Mouse (Mus musculus): ENCODE measurements at regions not wholly inside any gene's neighbourhood (a gene's known extent, or its start where the extent isn't known, plus 50 kb on each side); places are given as distances from the start of the nearest gene placed in this dataset.
A peak's percentile ranks its signal among the peaks of the same experiment; 100 is the strongest.

GRCm38 (mm10) chr13:118849541-118849940, 179.9 kb downstream of the Fgf10 start:
- DNase-seq, result no peak

GRCm38 (mm10) chr13:118850708-118851107, 181.1 kb downstream of the Fgf10 start:
- no peak for DNase-seq

GRCm38 (mm10) chr13:118886339-118886810, 216.8 kb downstream of the Fgf10 start:
- DNase-seq, result peak in 1 of 2 experiments; percentile 1

- DNase-seq, result no peak
Observed at GRCm38 (mm10) chr13:118895079-118895478, 225.5 kb downstream of the Fgf10 start.

- DNase-seq, result no peak
Observed at GRCm38 (mm10) chr13:118901950-118902349, 232.4 kb downstream of the Fgf10 start.

GRCm38 (mm10) chr13:118910351-118910750, 240.8 kb downstream of the Fgf10 start:
- DNase-seq, result no peak

- no peak for DNase-seq
Observed at GRCm38 (mm10) chr13:118940786-118941185, 271.2 kb downstream of the Fgf10 start.

GRCm38 (mm10) chr13:118966120-118966676, 296.6 kb downstream of the Fgf10 start:
- DNase-seq, result no peak

- no peak for DNase-seq
Observed at GRCm38 (mm10) chr13:118967707-118968106, 298.1 kb downstream of the Fgf10 start.

- no peak for DNase-seq
Observed at GRCm38 (mm10) chr13:118975008-118975407, 305.4 kb downstream of the Fgf10 start.

GRCm38 (mm10) chr13:118975519-118975918, 305.9 kb downstream of the Fgf10 start:
- DNase-seq, result no peak

- DNase-seq, result no peak
Observed at GRCm38 (mm10) chr13:118979505-118979904, 309.9 kb downstream of the Fgf10 start.

- DNase-seq, result no peak
Observed at GRCm38 (mm10) chr13:118981196-118981810, 311.7 kb downstream of the Fgf10 start.

GRCm38 (mm10) chr13:118985285-118985684, 315.7 kb downstream of the Fgf10 start:
- DNase-seq, result peak in 1 of 2 experiments; percentile 4

GRCm38 (mm10) chr13:119025305-119025975, 355.8 kb downstream of the Fgf10 start:
- DNase-seq, result no peak

GRCm38 (mm10) chr13:119039616-119040015, 370.0 kb downstream of the Fgf10 start:
- DNase-seq, result no peak

GRCm38 (mm10) chr13:119045112-119045511, 375.5 kb downstream of the Fgf10 start:
- DNase-seq, result no peak

- DNase-seq, result no peak
Observed at GRCm38 (mm10) chr13:119068745-119069580, 359.4 kb upstream of the Paip1 start.

GRCm38 (mm10) chr13:119069581-119069936, 358.8 kb upstream of the Paip1 start:
- DNase-seq, result no peak

- no peak for DNase-seq
Observed at GRCm38 (mm10) chr13:119079243-119079642, 349.2 kb upstream of the Paip1 start.

GRCm38 (mm10) chr13:119081691-119082090, 346.7 kb upstream of the Paip1 start:
- DNase-seq, result no peak

GRCm38 (mm10) chr13:119117906-119118305, 310.5 kb upstream of the Paip1 start:
- no peak for DNase-seq

- no peak for DNase-seq
Observed at GRCm38 (mm10) chr13:119118382-119118781, 310.0 kb upstream of the Paip1 start.

Data from cerebellum, postnatal 14 days (tissue).